Mouse (Mus musculus) neutrophil, adult 65 days (primary cell): ENCODE results near the gene Cd209g. TPM values are rescaled to one million over a fixed set of nuclear protein-coding genes. Genes with fewer than 3 reads are reported as not detected.

ENCODE experiments used
- total RNA-seq: library from RNA; stranded (reverse); gene quantifications from 2 replicates; pipeline ENCODE4 v1.2.4, GENCODE M21; 2023

Gene Cd209g
- not detected in 2 replicates for total RNA-seq

DNA sequence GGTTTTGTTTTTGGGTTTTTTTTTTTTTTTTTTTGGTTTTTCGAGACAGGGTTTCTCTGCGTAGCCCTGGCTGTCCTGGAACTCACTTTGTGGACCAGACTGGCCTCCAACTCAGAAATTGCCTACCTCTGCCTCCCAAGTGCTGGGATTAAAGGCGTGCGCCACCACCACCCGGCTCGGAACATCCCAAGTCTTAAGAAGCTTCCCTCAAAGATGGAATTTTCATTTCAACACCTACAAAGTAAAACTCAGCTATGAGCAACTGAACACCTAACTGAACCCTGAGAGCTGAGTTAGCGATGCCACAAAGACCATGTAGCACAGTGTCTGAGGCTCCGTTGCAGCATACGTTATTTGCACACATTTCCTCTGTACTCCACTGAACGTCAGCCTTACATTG lies at the start of gene Cd209g:
Gene Cd209g (plus strand): TSS at position 301 of the 400 bp plus-strand sequence.

DNA sequence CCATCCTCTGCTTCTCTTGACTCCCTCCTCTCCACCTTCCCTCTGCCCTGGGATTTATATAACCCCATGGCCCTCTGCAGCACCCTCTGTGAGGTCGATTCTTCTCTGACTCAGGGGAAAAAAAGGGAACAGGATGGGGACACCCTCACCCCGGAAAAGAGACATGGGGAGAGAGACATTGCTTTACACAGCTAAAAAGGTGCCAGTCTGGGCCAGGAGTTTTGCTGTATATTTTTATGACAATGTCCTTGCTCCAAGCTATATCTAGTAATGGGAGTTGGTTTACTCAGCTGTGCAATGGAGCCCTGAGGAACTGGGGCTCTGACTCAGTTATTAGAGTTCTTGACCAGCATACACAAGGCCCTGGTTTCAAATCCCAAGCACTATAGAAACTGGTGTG lies 28.2 kb upstream of the Cd209g start, which contains the start of gene Cd209f:
Gene Cd209f (minus strand): TSS at position 101 of the 400 bp plus-strand sequence.

DNA sequence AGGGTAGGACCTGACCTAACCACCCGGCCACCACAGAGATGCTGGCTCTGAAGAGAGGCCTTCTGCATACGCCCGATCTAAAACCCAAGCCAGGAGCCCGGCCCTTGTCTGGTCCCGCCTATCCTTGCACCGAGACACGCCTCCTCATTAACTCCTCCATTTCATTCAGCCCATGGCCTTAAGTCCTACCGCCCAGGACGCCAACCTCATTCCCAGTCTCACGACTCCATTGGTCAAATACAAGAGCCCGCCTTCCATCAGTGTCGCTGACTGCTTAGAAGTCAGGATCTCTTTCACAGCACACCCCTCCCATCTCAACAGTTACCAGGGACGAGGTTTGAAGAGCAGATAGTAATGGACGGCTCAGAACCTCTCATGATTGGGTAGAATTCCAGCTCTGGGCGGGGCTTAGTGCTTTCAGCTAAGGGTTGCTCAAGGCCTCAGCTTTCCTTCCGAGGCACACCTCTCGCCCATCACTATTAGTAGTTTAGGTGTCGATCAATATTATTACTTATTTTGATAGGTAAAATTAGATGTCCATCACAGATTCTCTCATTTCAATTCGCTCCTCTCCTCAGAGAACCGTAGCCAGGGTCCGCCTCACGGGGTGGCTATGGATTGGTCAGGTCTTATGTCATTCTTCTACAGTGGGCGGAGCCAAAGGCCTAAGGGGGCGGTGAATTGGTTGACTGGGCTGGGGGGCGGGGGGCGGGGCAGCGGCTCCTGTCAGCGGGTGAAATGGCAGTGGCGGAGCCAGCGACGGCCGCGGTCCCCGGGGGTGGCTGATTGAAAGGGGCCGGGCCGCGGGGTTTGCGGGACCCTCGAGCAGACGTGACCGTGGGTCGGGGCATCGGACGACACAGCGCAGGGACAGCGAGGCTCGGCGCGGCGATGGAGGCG lies 32.2 kb downstream of the Cd209g start, which contains the start of gene Evi5l:
Gene Evi5l (plus strand): TSS at position 716 of the 900 bp plus-strand sequence.

Other genes starting within 250 kb of the Cd209g start
- gene Cd209b, start 207.3 kb upstream of the Cd209g start, total RNA-seq, result not detected in 2 replicates
- gene Cd209c, start 179.4 kb upstream of the Cd209g start, total RNA-seq, result 1.1 TPM in 1 of 2 replicates, not detected in the other
- gene Cd209f, start 28.3 kb upstream of the Cd209g start, total RNA-seq, result not detected in 2 replicates
- 12.1 and 13.4 TPM in 2 replicates for gene Evi5l, start 32.5 kb downstream of the Cd209g start, total RNA-seq
- 0.29 and 0.41 TPM in 2 replicates for gene Prr36, start 83.4 kb downstream of the Cd209g start, total RNA-seq
- gene Lrrc8e, start 92.7 kb downstream of the Cd209g start, total RNA-seq, result not detected in 2 replicates
- 51.2 TPM in 2 replicates for gene Map2k7, start 104.6 kb downstream of the Cd209g start, total RNA-seq
- not detected in 2 replicates for gene Gm49320, start 104.8 kb downstream of the Cd209g start, total RNA-seq
- 6.8 and 13.2 TPM in 2 replicates for gene Tgfbr3l, start 114.1 kb downstream of the Cd209g start, total RNA-seq
- gene Snapc2, start 119.0 kb downstream of the Cd209g start, total RNA-seq, result 11.4 and 12.5 TPM in 2 replicates
- 0.34 and 0.51 TPM in 2 replicates for gene Ctxn1, start 125.2 kb downstream of the Cd209g start, total RNA-seq
- gene Timm44, start 141.8 kb downstream of the Cd209g start, total RNA-seq, result 35.0 and 36.3 TPM in 2 replicates
- 9.1 and 10.6 TPM in 2 replicates for gene Ccl25, start 191.1 kb downstream of the Cd209g start, total RNA-seq
- 60.7 and 69.5 TPM in 2 replicates for gene Elavl1, start 191.3 kb downstream of the Cd209g start, total RNA-seq